Mouse (Mus musculus): ENCODE measurements around the gene Il12a.

- no peak for TF ChIP-seq CTCF (IDR thresholded peaks at IDR 0.05; ENCODE audit: low read depth, low read length)
- TF ChIP-seq POLR2A (IDR thresholded peaks at IDR 0.05; ENCODE audit: extremely low read depth, insufficient read depth, low read length): no peak
Observed at GRCm38 (mm10) chr3:68696495-68697200, 6.2 kb downstream of the Il12a start.

Data from liver, adult 2 months (tissue).